Mouse (Mus musculus) adrenal gland, postnatal 10 days (tissue): ENCODE results near the gene Cd34. TPM values are rescaled to one million over a fixed set of nuclear protein-coding genes. Genes with fewer than 3 reads are reported as not detected.

ENCODE experiments used
- total RNA-seq, 2 experiments: library from RNA; stranded (reverse); gene quantifications; 2 replicates each; pipeline ENCODE4 v1.2.3; 2021

Gene Cd34
- total RNA-seq, 2 experiments from 2014 or later: 109 to 127 TPM

Other genes starting within 250 kb of the Cd34 start
- 1 to 10 TPM; 1.7 to 2.7 TPM for gene Cd46, start 153.4 kb downstream of the Cd34 start, total RNA-seq
- 10 to 100 TPM; 72.6 to 78.0 TPM for gene Cr1l, start 192.8 kb downstream of the Cd34 start, total RNA-seq
- gene Cr2, start 237.9 kb downstream of the Cd34 start, total RNA-seq: 1 to 10 TPM; 1.3 to 3.2 TPM